Comparison of ENCODE assay signal across 15 mouse cellular contexts in genomic region chr14:54594055-54594454, GRCm38 (mm10). TPM values are rescaled to one million over a fixed set of nuclear protein-coding genes. Genes with fewer than 3 reads are reported as not detected.
DNase-seq lines count a peak whose midpoint lies in the region; ATAC-seq and TF ChIP-seq lines count a peak whose summit lies in the region.
"Had no signal": no experiment of that assay in that cellular context is flagged by ENCODE, and none has a peak within 500 bp of the region (broad histone marks: within the 10 kb centered on the region; RNA-seq: fewer than 3 reads in every experiment).

No protein-coding gene starts in this region.

- H3K4me1 ChIP-seq in hindbrain, embryonic 11.5 days (replicated peaks; ENCODE audit: control insufficient read depth, insufficient read depth, low read length): no peaks in the 10 kb centered on the region
- H3K4me1 ChIP-seq in hindbrain, embryonic 12.5 days: peaks cover 6% of the 10 kb centered on the region; the same call in 1 of the 2 replicates
- no peaks in the 10 kb centered on the region for H3K4me1 ChIP-seq in lung, postnatal 0 days (ENCODE audit: insufficient read depth, low read depth, low read length)
- H3K4me1 ChIP-seq in G1E (ENCODE audit: insufficient read depth, low read depth, low read length): peaks cover 6% of the 10 kb centered on the region; the same call in 1 of the 2 replicates
- H3K4me1 ChIP-seq in liver, postnatal 0 days (ENCODE audit: insufficient read depth): no peaks in the 10 kb centered on the region
- H3K4me1 ChIP-seq: embryonic facial prominence, embryonic 15.5 days had no signal

- no peak overlapping the region for H3K9ac ChIP-seq in hindbrain, embryonic 11.5 days (ENCODE audit: low read depth, low read length)
- no peak overlapping the region for H3K9ac ChIP-seq in hindbrain, embryonic 12.5 days
- H3K9ac ChIP-seq in lung, postnatal 0 days (replicated peaks; ENCODE audit: low read depth): no peak overlapping the region
- H3K9ac ChIP-seq in liver, postnatal 0 days (replicated peaks): no peak overlapping the region
- H3K9ac ChIP-seq: embryonic facial prominence, embryonic 15.5 days; lung, embryonic 15.5 days; midbrain, embryonic 12.5 days had no signal

- H3K27ac ChIP-seq in hindbrain, embryonic 11.5 days (ENCODE audit: low read depth, low read length): no peak overlapping the region
- H3K27ac ChIP-seq in hindbrain, embryonic 12.5 days: no peak overlapping the region
- no peak overlapping the region for H3K27ac ChIP-seq in lung, postnatal 0 days (ENCODE audit: low read length)
- no peak overlapping the region for H3K27ac ChIP-seq in liver, postnatal 0 days (ENCODE audit: low read depth)
- H3K27ac ChIP-seq: embryonic facial prominence, embryonic 15.5 days; lung, embryonic 15.5 days; midbrain, embryonic 12.5 days had no signal

- TF ChIP-seq EP300 in lung, postnatal 0 days (IDR thresholded peaks at IDR 0.05): no peak
- TF ChIP-seq EP300 in liver, postnatal 0 days (IDR thresholded peaks at IDR 0.05; ENCODE audit: low read depth): no peak

- H3K4me3 ChIP-seq in hindbrain, embryonic 11.5 days (ENCODE audit: low read depth, low read length): no peak overlapping the region
- no peak overlapping the region for H3K4me3 ChIP-seq in hindbrain, embryonic 12.5 days
- H3K4me3 ChIP-seq in lung, postnatal 0 days (ENCODE audit: low read depth, low read length): no peak overlapping the region
- H3K4me3 ChIP-seq in G1E (ENCODE audit: low read depth, low read length): no peak overlapping the region
- H3K4me3 ChIP-seq in liver, postnatal 0 days (ENCODE audit: low read depth, low read length): no peak overlapping the region
- H3K4me3 ChIP-seq: embryonic facial prominence, embryonic 15.5 days; lung, embryonic 15.5 days; midbrain, embryonic 12.5 days had no signal

- 94% methylated on average over 3 of the region's 3 CpGs for WGBS in hindbrain, embryonic 11.5 days
- 93% methylated on average over 3 of the region's 3 CpGs for WGBS in hindbrain, embryonic 12.5 days
- 90% methylated on average over 3 of the region's 3 CpGs for WGBS in lung, postnatal 0 days
- 76% methylated on average over 3 of the region's 3 CpGs for WGBS in liver, postnatal 0 days (ENCODE audit: insufficient replicate concordance)

- H3K27me3 ChIP-seq in hindbrain, embryonic 11.5 days (ENCODE audit: control insufficient read depth, insufficient read depth, low read length): no peaks in the 10 kb centered on the region
- H3K27me3 ChIP-seq in hindbrain, embryonic 12.5 days: no peaks in the 10 kb centered on the region
- H3K27me3 ChIP-seq in lung, postnatal 0 days (replicated peaks; ENCODE audit: insufficient read depth, low read length): no peaks in the 10 kb centered on the region
- H3K27me3 ChIP-seq in G1E (ENCODE audit: insufficient read depth, low read length): no peaks in the 10 kb centered on the region
- H3K27me3 ChIP-seq in liver, postnatal 0 days (ENCODE audit: insufficient read depth, low read length): no peaks in the 10 kb centered on the region
- H3K27me3 ChIP-seq: embryonic facial prominence, embryonic 15.5 days; lung, embryonic 15.5 days; midbrain, embryonic 12.5 days had no signal

- peak; percentile 46 for TF ChIP-seq CTCF in lung, postnatal 0 days (IDR thresholded peaks at IDR 0.05)
- TF ChIP-seq CTCF in G1E (IDR thresholded peaks at IDR 0.05; ENCODE audit: low read depth, low read length): 0 out of 2 replicates have a peak, but pooled peaks have one; percentile 25
- peak; percentile 55 for TF ChIP-seq CTCF in liver, postnatal 0 days (IDR thresholded peaks at IDR 0.05; ENCODE audit: low read depth)

- no peak for ATAC-seq in hindbrain, embryonic 11.5 days (ENCODE audit: low FRiP score)
- no peak for ATAC-seq in hindbrain, embryonic 12.5 days (ENCODE audit: low FRiP score)
- no peak for ATAC-seq in lung, postnatal 0 days
- ATAC-seq in G1E (ENCODE audit: extremely low read depth, insufficient number of reproducible peaks, low FRiP score, poor library complexity, severe bottlenecking): no peak
- no peak for ATAC-seq in liver, postnatal 0 days

- H3K9me3 ChIP-seq in hindbrain, embryonic 11.5 days (ENCODE audit: control insufficient read depth, low read length): no peaks in the 10 kb centered on the region
- no peaks in the 10 kb centered on the region for H3K9me3 ChIP-seq in hindbrain, embryonic 12.5 days (replicated peaks)
- H3K9me3 ChIP-seq in lung, postnatal 0 days (ENCODE audit: low read length): no peaks in the 10 kb centered on the region
- H3K9me3 ChIP-seq in G1E (replicated peaks): no peaks in the 10 kb centered on the region
- no peaks in the 10 kb centered on the region for H3K9me3 ChIP-seq in liver, postnatal 0 days (ENCODE audit: low read length)
- H3K9me3 ChIP-seq: embryonic facial prominence, embryonic 15.5 days; lung, embryonic 15.5 days; midbrain, embryonic 12.5 days had no signal

- peaks cover 2% of the 10 kb centered on the region; the same call in 1 of the 2 replicates for H3K36me3 ChIP-seq in hindbrain, embryonic 11.5 days (ENCODE audit: control insufficient read depth, insufficient read depth, low read length)
- H3K36me3 ChIP-seq in hindbrain, embryonic 12.5 days: peaks cover 23% of the 10 kb centered on the region
- peaks cover 4% of the 10 kb centered on the region; the same call in 1 of the 2 replicates for H3K36me3 ChIP-seq in lung, postnatal 0 days (ENCODE audit: insufficient read depth, low read length)
- H3K36me3 ChIP-seq in G1E (replicated peaks): peaks cover 41% of the 10 kb centered on the region
- H3K36me3 ChIP-seq in liver, postnatal 0 days (replicated peaks; ENCODE audit: insufficient read depth, low read length): peaks cover 4% of the 10 kb centered on the region; the same call in 1 of the 2 replicates

- peak; percentile 25 for DNase-seq in hindbrain, embryonic 11.5 days (ENCODE audit: low spot score)
- no peak for DNase-seq in lung, postnatal 0 days (ENCODE audit: low spot score)
- no peak for DNase-seq in lung, postnatal 36 days
- no peak for DNase-seq in G1E (ENCODE audit: low spot score)
- no peak for DNase-seq in liver, postnatal 0 days
- DNase-seq in spleen, adult 18-20 months: no peak
- DNase-seq in right cerebral cortex, postnatal 10 days (ENCODE audit: low spot score in 2 of 2): no peak
- DNase-seq: cerebellum, postnatal 36 days; kidney, adult 9 months had no signal

- no peak overlapping the region for H3K4me2 ChIP-seq in hindbrain, embryonic 11.5 days (replicated peaks; ENCODE audit: low read depth, low read length)
- no peak overlapping the region for H3K4me2 ChIP-seq in hindbrain, embryonic 12.5 days (replicated peaks)
- H3K4me2 ChIP-seq in lung, postnatal 0 days (replicated peaks; ENCODE audit: low read depth, low read length): no peak overlapping the region
- H3K4me2 ChIP-seq in liver, postnatal 0 days (ENCODE audit: low read depth, low read length): no peak overlapping the region
- H3K4me2 ChIP-seq: embryonic facial prominence, embryonic 15.5 days; midbrain, embryonic 12.5 days had no signal

RNA-seq across cellular contexts. Expression of gene 4931414P19Rik, which starts 11.7 kb away (rescaled TPM):
- polyA plus RNA-seq in hindbrain, embryonic 11.5 days (2014; fragmentation: Nextera tagmentation; extraction: Ambion mirVana): 6.2 and 6.9 TPM in 2 replicates
- polyA plus RNA-seq in hindbrain, embryonic 12.5 days (2016; fragmentation: Nextera tagmentation; extraction: Ambion mirVana): 8.2 and 9.1 TPM in 2 replicates
- polyA plus RNA-seq in lung, postnatal 0 days (2015; fragmentation: Nextera tagmentation; extraction: Ambion mirVana): 3.8 and 6.2 TPM in 2 replicates
- total RNA-seq in G1E (2014; fragmentation: Nextera tagmentation) (9.0 and 25.1 TPM in 2 replicates), G1E (2017) (2.6 and 4.8 TPM in 2 replicates)
- 21.3 and 25.6 TPM in 2 replicates for polyA plus RNA-seq in G1E (2012)
- polyA plus RNA-seq in liver, postnatal 0 days (2015; fragmentation: Nextera tagmentation; extraction: Ambion mirVana): 1.2 and 1.4 TPM in 2 replicates

RNA-seq across cellular contexts. Expression of gene Ajuba, which starts 16.7 kb away (rescaled TPM):
- polyA plus RNA-seq in hindbrain, embryonic 11.5 days (2014; fragmentation: Nextera tagmentation; extraction: Ambion mirVana): 23.2 and 29.4 TPM in 2 replicates
- 37.9 and 40.9 TPM in 2 replicates for polyA plus RNA-seq in hindbrain, embryonic 12.5 days (2016; fragmentation: Nextera tagmentation; extraction: Ambion mirVana)
- 40.0 and 46.4 TPM in 2 replicates for polyA plus RNA-seq in lung, postnatal 0 days (2015; fragmentation: Nextera tagmentation; extraction: Ambion mirVana)
- total RNA-seq in G1E (2014; fragmentation: Nextera tagmentation) (not detected in 2 replicates), G1E (2017) (0.17 TPM in 1 of 2 replicates, not detected in the other)
- 0.02 TPM in 1 of 2 replicates, not detected in the other for polyA plus RNA-seq in G1E (2012)
- 6.6 and 11.1 TPM in 2 replicates for polyA plus RNA-seq in liver, postnatal 0 days (2015; fragmentation: Nextera tagmentation; extraction: Ambion mirVana)

RNA-seq across cellular contexts. Expression of gene Psmb5, which starts 23.8 kb away (rescaled TPM):
- polyA plus RNA-seq in hindbrain, embryonic 11.5 days (2014; fragmentation: Nextera tagmentation; extraction: Ambion mirVana): 439 and 455 TPM in 2 replicates
- 354 and 376 TPM in 2 replicates for polyA plus RNA-seq in hindbrain, embryonic 12.5 days (2016; fragmentation: Nextera tagmentation; extraction: Ambion mirVana)
- 231 and 251 TPM in 2 replicates for polyA plus RNA-seq in lung, postnatal 0 days (2015; fragmentation: Nextera tagmentation; extraction: Ambion mirVana)
- total RNA-seq in G1E (2014; fragmentation: Nextera tagmentation): 26.5 and 32.1 TPM in 2 replicates
- 50.8 and 56.8 TPM in 2 replicates for total RNA-seq in G1E (2017)
- 149 and 159 TPM in 2 replicates for polyA plus RNA-seq in G1E (2012)
- 148 and 157 TPM in 2 replicates for polyA plus RNA-seq in liver, postnatal 0 days (2015; fragmentation: Nextera tagmentation; extraction: Ambion mirVana)

RNA-seq across cellular contexts. Expression of gene Psmb11, which starts 27.2 kb away (rescaled TPM):
- not detected in 2 replicates for polyA plus RNA-seq in hindbrain, embryonic 11.5 days (2014; fragmentation: Nextera tagmentation; extraction: Ambion mirVana)
- not detected in 2 replicates for polyA plus RNA-seq in hindbrain, embryonic 12.5 days (2016; fragmentation: Nextera tagmentation; extraction: Ambion mirVana)
- polyA plus RNA-seq in lung, postnatal 0 days (2015; fragmentation: Nextera tagmentation; extraction: Ambion mirVana): 0.04 TPM in 1 of 2 replicates, not detected in the other
- total RNA-seq in G1E (2014; fragmentation: Nextera tagmentation) (not detected in 2 replicates), G1E (2017) (0.11 and 0.12 TPM in 2 replicates)
- polyA plus RNA-seq in G1E (2012): not detected in 2 replicates
- not detected in 2 replicates for polyA plus RNA-seq in liver, postnatal 0 days (2015; fragmentation: Nextera tagmentation; extraction: Ambion mirVana)
- total RNA-seq: hematopoietic stem cell, adult 5-6 weeks had no signal
- polyA plus RNA-seq: embryonic facial prominence, embryonic 15.5 days; midbrain, embryonic 12.5 days; spleen, adult 2 months had no signal

RNA-seq across cellular contexts. Expression of gene Haus4, which starts 39.6 kb away (rescaled TPM):
- polyA plus RNA-seq in hindbrain, embryonic 11.5 days (2014; fragmentation: Nextera tagmentation; extraction: Ambion mirVana): 34.8 and 35.7 TPM in 2 replicates
- 32.4 and 37.2 TPM in 2 replicates for polyA plus RNA-seq in hindbrain, embryonic 12.5 days (2016; fragmentation: Nextera tagmentation; extraction: Ambion mirVana)
- polyA plus RNA-seq in lung, postnatal 0 days (2015; fragmentation: Nextera tagmentation; extraction: Ambion mirVana): 22.1 and 24.2 TPM in 2 replicates
- 42.7 and 46.4 TPM in 2 replicates for total RNA-seq in G1E (2014; fragmentation: Nextera tagmentation)
- total RNA-seq in G1E (2017): 57.9 and 66.6 TPM in 2 replicates
- 46.1 and 60.3 TPM in 2 replicates for polyA plus RNA-seq in G1E (2012)
- 33.2 and 35.1 TPM in 2 replicates for polyA plus RNA-seq in liver, postnatal 0 days (2015; fragmentation: Nextera tagmentation; extraction: Ambion mirVana)
